Mouse (Mus musculus): Measurements from ENCODE around the gene Rbms1.

The Rbms1 gene

GRCm38 (mm10) chr2:60808822-60809221, 154.2 kb downstream of the Rbms1 start:
- DNase-seq (ENCODE audit: low read depth, low spot score) = no peak

GRCm38 (mm10) chr2:60807341-60808195, 155.4 kb downstream of the Rbms1 start:
- DNase-seq (ENCODE audit: low read depth, low spot score) = no peak

GRCm38 (mm10) chr2:60804763-60805162, 158.2 kb downstream of the Rbms1 start:
- no peak for DNase-seq (ENCODE audit: low read depth, low spot score)

- DNase-seq (ENCODE audit: low read depth, low spot score) = no peak
Measured at GRCm38 (mm10) chr2:60803377-60803776, 159.6 kb downstream of the Rbms1 start.

GRCm38 (mm10) chr2:60802828-60803227, 160.2 kb downstream of the Rbms1 start:
- no peak for DNase-seq (ENCODE audit: low read depth, low spot score)

GRCm38 (mm10) chr2:60802191-60802590, 160.8 kb downstream of the Rbms1 start:
- DNase-seq (ENCODE audit: low read depth, low spot score) = no peak

- DNase-seq (ENCODE audit: low read depth, low spot score) = no peak
Measured at GRCm38 (mm10) chr2:60801571-60802155, 161.3 kb downstream of the Rbms1 start.

GRCm38 (mm10) chr2:60800921-60801558, 162.0 kb downstream of the Rbms1 start:
- no peak for DNase-seq (ENCODE audit: low read depth, low spot score)

- DNase-seq (ENCODE audit: low read depth, low spot score) = no peak
Measured at GRCm38 (mm10) chr2:60799816-60800215, 163.2 kb downstream of the Rbms1 start.

- no peak for DNase-seq (ENCODE audit: low read depth, low spot score)
Measured at GRCm38 (mm10) chr2:60798767-60799529, 164.0 kb downstream of the Rbms1 start.

GRCm38 (mm10) chr2:60796969-60797669, 165.9 kb downstream of the Rbms1 start:
- no peak for DNase-seq (ENCODE audit: low read depth, low spot score)

- no peak for DNase-seq (ENCODE audit: low read depth, low spot score)
Measured at GRCm38 (mm10) chr2:60796616-60796968, 166.4 kb downstream of the Rbms1 start.

- DNase-seq (ENCODE audit: low read depth, low spot score) = no peak
Measured at GRCm38 (mm10) chr2:60795861-60796260, 167.1 kb downstream of the Rbms1 start.

GRCm38 (mm10) chr2:60792506-60792905, 170.5 kb downstream of the Rbms1 start:
- no peak for DNase-seq (ENCODE audit: low read depth, low spot score)

GRCm38 (mm10) chr2:60789126-60789525, 173.9 kb downstream of the Rbms1 start:
- no peak for DNase-seq (ENCODE audit: low read depth, low spot score)

- DNase-seq (ENCODE audit: low read depth, low spot score) = no peak
Measured at GRCm38 (mm10) chr2:60788173-60788908, 174.7 kb downstream of the Rbms1 start.

GRCm38 (mm10) chr2:60787088-60787487, 175.9 kb downstream of the Rbms1 start:
- DNase-seq (ENCODE audit: low read depth, low spot score) = no peak

GRCm38 (mm10) chr2:60786289-60786688, 176.7 kb downstream of the Rbms1 start:
- DNase-seq (ENCODE audit: low read depth, low spot score) = no peak

- peak; percentile 80 for DNase-seq (ENCODE audit: low read depth, low spot score)
Measured at GRCm38 (mm10) chr2:60774501-60774900, 188.5 kb downstream of the Rbms1 start.

GRCm38 (mm10) chr2:60773592-60773991, 189.4 kb downstream of the Rbms1 start:
- no peak for DNase-seq (ENCODE audit: low read depth, low spot score)

- no peak for DNase-seq (ENCODE audit: low read depth, low spot score)
Measured at GRCm38 (mm10) chr2:60766420-60766819, 196.6 kb downstream of the Rbms1 start.
